Mouse (Mus musculus): ENCODE measurements around the gene Cdk20.

Gene Cdk20

GRCm38 (mm10) chr13:64432017-64432995, at the start of gene Cdk20:
Cdk20 (plus strand) TSS chr13:64432314.
- in situ Hi-C loops (cut with MboI; ENCODE audit: low pct_unique_long_range_greater_than_20kb in 1 of 2, low sequenced_read_pairs in 2 of 2, unreplicated experiment in 1 of 2): loop anchor here in 1 of 2 experiments (25.0 kb wide), 1 partner anchor 245 kb away; no protein-coding TSS in a partner anchor

DNA sequence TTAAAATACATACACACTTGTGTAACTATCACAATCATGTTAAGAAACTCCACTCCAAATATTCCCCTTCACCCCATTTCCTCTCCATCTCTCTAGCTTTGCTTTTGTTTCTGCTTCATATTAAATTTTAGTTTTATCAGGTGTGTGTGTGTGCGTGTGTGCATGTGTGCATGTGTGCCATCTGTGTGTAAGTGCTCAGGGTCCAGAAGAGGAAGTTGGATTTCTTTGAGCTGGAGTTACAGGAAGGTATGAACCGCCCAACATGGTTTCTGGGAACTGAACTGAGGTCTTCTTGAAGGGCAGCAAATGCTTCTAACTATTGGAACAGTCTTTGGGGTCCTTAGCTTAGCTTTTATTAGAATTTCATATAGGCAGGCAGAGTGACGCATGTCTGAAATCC, 47.2 kb upstream of the Cdk20 start:
- in situ Hi-C loops (cut with MboI; ENCODE audit: low pct_unique_long_range_greater_than_20kb in 1 of 2, low sequenced_read_pairs in 2 of 2, unreplicated experiment in 1 of 2): no loop called here

DNA sequence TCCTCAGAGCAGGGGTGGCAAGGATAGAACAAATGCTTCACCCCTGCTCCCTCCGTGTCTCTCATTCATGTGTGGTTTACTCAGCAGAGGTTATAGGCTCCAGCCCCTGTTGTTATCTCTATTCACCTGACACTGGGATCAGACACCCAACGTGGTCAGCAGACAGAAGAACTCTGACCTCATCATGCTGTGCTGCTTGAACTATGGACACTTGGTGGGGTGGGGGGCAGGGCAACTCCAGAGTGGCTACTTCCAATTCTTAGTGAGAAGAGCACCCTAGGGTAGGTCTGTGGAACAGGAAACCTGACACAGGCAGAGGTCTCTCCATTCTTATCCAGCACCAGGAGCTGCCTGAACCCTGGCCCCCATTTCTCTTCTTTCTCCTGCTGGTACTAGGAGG, 46.1 kb upstream of the Cdk20 start:
- in situ Hi-C loops (cut with MboI; ENCODE audit: low pct_unique_long_range_greater_than_20kb in 1 of 2, low sequenced_read_pairs in 2 of 2, unreplicated experiment in 1 of 2): no loop called here

DNA sequence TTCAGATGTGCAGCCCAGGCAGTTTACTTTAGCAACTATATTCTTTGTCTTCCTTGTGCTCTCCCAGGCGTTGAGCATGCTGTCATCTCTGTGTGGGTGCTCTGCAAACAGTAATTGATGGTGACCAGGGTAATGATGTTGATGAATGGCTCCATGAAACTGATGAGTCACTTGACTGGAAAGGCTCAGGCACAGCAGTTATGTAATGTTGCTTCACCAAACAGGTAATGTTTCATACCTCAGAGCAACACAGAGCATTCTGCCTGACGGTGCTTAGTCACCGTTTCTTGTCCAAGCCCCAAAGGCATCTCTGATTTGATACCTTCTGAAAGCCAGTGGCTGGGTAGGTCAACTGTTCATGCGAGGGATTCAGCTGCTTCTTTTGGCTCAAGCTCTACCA, 43.7 kb upstream of the Cdk20 start:
- in situ Hi-C loops (cut with MboI; ENCODE audit: low pct_unique_long_range_greater_than_20kb in 1 of 2, low sequenced_read_pairs in 2 of 2, unreplicated experiment in 1 of 2): no loop called here

GRCm38 (mm10) chr13:64396979-64397378, 35.1 kb upstream of the Cdk20 start:
- in situ Hi-C loops (cut with MboI; ENCODE audit: low pct_unique_long_range_greater_than_20kb in 1 of 2, low sequenced_read_pairs in 2 of 2, unreplicated experiment in 1 of 2): no loop called here

DNA sequence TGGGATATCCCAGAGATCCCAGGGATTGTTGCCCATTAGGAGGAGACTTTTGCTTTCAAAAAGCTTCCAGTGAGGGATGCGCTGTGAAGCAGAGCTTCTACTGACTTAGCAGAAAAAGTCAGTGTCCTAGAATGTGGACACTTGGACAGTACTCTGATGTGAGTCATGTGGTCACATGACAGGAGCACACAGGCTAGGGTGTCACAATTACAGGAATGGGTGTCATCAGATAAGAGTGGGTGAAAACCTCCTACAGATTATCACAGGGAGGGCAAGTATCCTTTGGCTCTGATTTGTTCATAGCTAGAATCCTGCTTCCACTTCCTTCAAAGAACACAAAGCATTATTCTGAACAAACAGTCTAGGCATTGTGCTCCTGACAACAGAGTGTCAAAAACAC, 34.0 kb upstream of the Cdk20 start:
- in situ Hi-C loops (cut with MboI; ENCODE audit: low pct_unique_long_range_greater_than_20kb in 1 of 2, low sequenced_read_pairs in 2 of 2, unreplicated experiment in 1 of 2): no loop called here

GRCm38 (mm10) chr13:64399906-64400305, 32.2 kb upstream of the Cdk20 start:
- in situ Hi-C loops (cut with MboI; ENCODE audit: low pct_unique_long_range_greater_than_20kb in 1 of 2, low sequenced_read_pairs in 2 of 2, unreplicated experiment in 1 of 2): no loop called here

- in situ Hi-C loops (cut with MboI; ENCODE audit: low pct_unique_long_range_greater_than_20kb in 1 of 2, low sequenced_read_pairs in 2 of 2, unreplicated experiment in 1 of 2): no loop called here
Observed at GRCm38 (mm10) chr13:64400801-64401361, 31.2 kb upstream of the Cdk20 start.

DNA sequence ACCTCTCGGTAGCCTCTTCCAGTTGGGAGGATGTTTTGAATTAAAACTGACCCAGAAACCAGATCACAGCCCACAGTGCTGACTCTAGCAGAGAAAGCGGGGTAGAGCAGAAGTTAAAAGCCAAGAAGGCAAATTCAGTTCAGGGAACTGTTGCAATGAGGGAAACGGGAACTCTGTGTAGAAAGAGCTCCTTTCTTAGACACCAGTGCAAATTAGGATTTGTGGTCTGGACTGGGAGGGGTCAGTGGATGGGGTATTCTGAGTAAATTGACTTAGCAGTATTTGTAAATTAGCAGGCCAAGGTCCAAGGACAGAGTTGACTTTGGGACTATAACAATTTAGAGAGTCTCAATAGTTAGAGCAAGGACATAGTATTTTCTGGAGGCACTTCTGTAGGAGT, 30.1 kb upstream of the Cdk20 start:
- in situ Hi-C loops (cut with MboI; ENCODE audit: low pct_unique_long_range_greater_than_20kb in 1 of 2, low sequenced_read_pairs in 2 of 2, unreplicated experiment in 1 of 2): no loop called here

DNA sequence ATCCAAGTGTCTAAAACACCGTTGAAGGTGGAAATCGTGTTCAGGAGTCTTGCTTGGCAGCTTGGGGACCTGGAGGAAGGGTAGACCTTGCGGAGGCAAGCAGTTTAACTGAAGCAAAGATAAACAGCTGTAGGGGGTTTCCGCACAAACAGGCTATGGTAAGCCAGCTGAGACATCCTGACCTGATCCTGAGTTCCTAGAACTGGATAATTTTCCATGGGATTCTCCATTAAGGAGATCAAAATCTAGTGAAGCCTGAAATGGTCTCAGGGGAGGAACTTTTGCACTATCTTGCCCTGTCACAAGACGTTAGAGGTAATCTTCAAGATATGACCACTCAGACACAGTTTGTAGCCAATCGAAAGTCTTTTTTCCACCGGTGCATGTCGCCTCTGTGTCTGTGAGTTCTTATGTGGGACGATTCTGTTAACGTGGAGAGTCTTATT, 29.6 kb upstream of the Cdk20 start:
- in situ Hi-C loops (cut with MboI; ENCODE audit: low pct_unique_long_range_greater_than_20kb in 1 of 2, low sequenced_read_pairs in 2 of 2, unreplicated experiment in 1 of 2): no loop called here

GRCm38 (mm10) chr13:64402951-64403460, 29.1 kb upstream of the Cdk20 start:
- in situ Hi-C loops (cut with MboI; ENCODE audit: low pct_unique_long_range_greater_than_20kb in 1 of 2, low sequenced_read_pairs in 2 of 2, unreplicated experiment in 1 of 2): no loop called here

DNA sequence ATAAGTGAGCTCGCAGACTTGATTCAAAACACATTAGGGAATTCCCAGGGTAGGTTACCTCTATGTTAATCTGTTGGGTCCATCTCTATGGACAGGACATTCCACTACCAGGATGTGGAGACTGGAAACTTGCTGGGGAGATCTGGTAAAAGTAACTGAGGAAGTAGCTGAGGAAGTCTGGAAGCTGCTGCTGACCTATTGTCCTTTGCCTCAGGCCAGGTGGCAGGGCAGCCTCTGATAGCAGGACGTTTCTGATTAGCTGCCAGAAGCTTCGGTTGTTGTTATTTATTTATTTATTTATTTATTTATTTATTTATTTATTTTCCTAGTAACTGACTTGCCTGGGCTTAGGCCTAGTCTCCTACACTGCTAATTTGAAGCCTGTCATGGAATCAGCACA, 28.6 kb upstream of the Cdk20 start:
- in situ Hi-C loops (cut with MboI; ENCODE audit: low pct_unique_long_range_greater_than_20kb in 1 of 2, low sequenced_read_pairs in 2 of 2, unreplicated experiment in 1 of 2): no loop called here

GRCm38 (mm10) chr13:64405550-64405949, 26.6 kb upstream of the Cdk20 start:
- in situ Hi-C loops (cut with MboI; ENCODE audit: low pct_unique_long_range_greater_than_20kb in 1 of 2, low sequenced_read_pairs in 2 of 2, unreplicated experiment in 1 of 2): no loop called here

GRCm38 (mm10) chr13:64407992-64408391, 24.1 kb upstream of the Cdk20 start:
- in situ Hi-C loops (cut with MboI; ENCODE audit: low pct_unique_long_range_greater_than_20kb in 1 of 2, low sequenced_read_pairs in 2 of 2, unreplicated experiment in 1 of 2): no loop called here

DNA sequence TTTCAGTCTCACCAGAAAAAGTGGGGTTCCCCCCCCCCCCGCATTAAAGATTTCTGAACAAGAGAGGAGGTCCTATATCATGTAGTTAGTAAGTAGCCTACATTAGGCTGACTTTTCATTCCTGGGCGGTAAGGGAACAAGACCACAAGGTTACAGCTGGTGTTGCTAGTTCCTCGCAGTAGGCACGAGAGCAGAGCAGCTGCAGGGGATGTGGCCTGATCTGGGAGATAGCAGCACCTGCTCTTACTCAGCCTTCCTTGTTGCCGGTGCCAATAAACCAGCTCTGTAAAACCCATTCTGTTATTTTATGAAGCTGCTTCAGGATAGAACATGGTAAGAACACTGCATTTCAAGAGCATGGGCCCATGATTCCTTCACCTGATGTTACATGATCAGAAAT, 21.5 kb upstream of the Cdk20 start:
- in situ Hi-C loops (cut with MboI; ENCODE audit: low pct_unique_long_range_greater_than_20kb in 1 of 2, low sequenced_read_pairs in 2 of 2, unreplicated experiment in 1 of 2): no loop called here

DNA sequence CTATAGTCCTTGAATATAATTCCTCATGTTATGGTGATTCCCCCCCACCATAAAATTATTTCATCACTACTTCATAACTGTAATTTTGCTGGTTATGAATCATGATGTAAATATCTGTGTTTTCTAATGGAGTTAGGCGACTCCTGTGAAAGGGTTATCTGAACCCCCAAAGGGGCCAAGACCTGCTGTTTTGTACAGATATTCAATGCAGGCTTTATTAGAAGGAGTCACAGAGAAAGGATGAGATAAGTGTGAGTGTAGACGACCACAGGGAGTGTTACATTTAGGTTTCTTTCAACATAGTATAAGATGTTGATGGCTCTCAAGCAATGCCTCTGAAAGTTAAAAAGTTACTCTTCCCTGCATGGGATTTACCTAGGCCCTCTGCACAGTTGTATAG, 20.8 kb upstream of the Cdk20 start:
- in situ Hi-C loops (cut with MboI; ENCODE audit: low pct_unique_long_range_greater_than_20kb in 1 of 2, low sequenced_read_pairs in 2 of 2, unreplicated experiment in 1 of 2): no loop called here

GRCm38 (mm10) chr13:64412752-64413257, 19.3 kb upstream of the Cdk20 start:
- in situ Hi-C loops (cut with MboI; ENCODE audit: low pct_unique_long_range_greater_than_20kb in 1 of 2, low sequenced_read_pairs in 2 of 2, unreplicated experiment in 1 of 2): no loop called here

DNA sequence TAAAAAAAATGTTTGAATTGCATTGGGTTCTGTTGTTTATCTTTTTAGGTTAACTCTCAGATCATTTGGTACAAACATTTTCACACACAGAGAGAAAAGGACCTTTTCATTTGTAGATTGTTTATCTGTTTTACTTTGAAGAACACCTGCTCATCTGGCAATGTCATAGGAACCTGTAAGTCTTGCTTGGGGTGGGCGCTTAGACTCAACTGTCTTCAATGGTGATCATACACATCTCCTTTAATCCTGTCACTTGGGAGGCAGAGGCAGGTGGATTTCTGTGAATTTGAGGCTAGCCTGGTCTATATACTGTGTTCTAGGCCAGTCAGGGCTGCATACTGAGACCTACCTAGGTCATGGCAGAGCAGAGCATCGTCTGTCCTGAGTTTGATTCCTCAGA, 16.5 kb upstream of the Cdk20 start:
- in situ Hi-C loops (cut with MboI; ENCODE audit: low pct_unique_long_range_greater_than_20kb in 1 of 2, low sequenced_read_pairs in 2 of 2, unreplicated experiment in 1 of 2): no loop called here

GRCm38 (mm10) chr13:64416955-64417601, 15.0 kb upstream of the Cdk20 start:
- in situ Hi-C loops (cut with MboI; ENCODE audit: low pct_unique_long_range_greater_than_20kb in 1 of 2, low sequenced_read_pairs in 2 of 2, unreplicated experiment in 1 of 2): no loop called here

All from mouse embryonic stem cell (cell line).